12 mouse cellular contexts compared by ENCODE assay signal in the genomic region with DNA sequence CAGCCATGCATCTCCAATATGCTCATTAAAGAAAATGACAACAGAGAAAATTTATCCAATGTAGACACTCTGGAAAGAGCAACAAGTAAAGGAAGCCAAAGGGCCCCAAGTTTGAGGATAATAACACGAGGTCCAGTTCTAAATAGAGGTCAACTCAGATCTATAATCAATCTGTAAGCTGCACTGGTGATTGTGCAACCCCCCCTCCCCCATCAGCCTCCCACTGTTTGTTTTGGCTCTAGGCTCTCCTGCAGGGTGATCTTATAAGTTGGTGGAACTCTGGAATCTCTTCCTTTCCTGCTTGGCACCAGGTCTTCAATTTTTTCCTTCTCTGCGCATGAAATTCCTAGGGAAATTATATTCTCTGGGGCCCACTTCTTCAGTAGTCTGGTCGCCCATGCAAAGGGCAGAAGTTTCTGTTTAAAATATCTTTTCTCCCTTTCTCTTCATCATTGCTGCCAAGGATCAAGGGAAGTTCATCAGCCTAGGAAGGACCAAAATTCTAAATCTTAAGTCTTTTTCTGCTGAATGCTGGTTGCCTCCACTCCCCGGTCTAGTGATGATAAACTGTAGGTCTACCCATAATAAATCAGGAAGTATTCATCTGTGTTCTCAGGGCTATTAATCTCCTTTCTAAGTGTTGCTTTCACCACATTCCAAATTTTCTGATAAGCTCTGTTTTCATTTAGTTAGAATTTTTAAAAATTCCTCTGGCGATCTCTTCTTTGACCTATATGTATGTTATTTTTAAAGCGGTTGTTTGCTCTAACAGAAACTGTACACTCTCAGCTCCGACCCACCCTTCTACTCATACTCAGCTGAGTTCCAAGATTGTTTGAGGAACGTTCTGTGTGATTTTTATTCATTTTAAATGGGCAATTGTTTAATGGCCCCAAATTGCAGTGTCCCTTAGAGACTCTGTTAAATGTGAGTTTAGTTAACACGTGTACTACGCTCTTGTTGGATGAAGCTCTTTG. TPM values are rescaled to one million over a fixed set of nuclear protein-coding genes. Genes with fewer than 3 reads are reported as not detected.
DNase-seq lines count a peak whose midpoint lies in the region; ATAC-seq lines count a peak whose summit lies in the region.
"Had no signal": no experiment of that assay in that cellular context is flagged by ENCODE, and none has a peak within 500 bp of the region (broad histone marks: within the 10 kb centered on the region; RNA-seq: fewer than 3 reads in every experiment).

No protein-coding gene starts in this region.

- DNase-seq in embryonic facial prominence, embryonic 14.5 days (ENCODE audit: low spot score): peak; percentile 26
- DNase-seq in embryonic facial prominence, embryonic 10.5 days (ENCODE audit: low spot score): no peak
- DNase-seq in midbrain, embryonic 11.5 days (ENCODE audit: low spot score, missing footprints): peak; percentile 79
- DNase-seq in midbrain, embryonic 14.5 days: no peak
- DNase-seq in frontal cortex, adult 2 months (ENCODE audit: extremely low spot score in 1 of 2, low spot score in 1 of 2): no peak
- no peak for DNase-seq in left cerebral cortex, postnatal 36 days (ENCODE audit: low spot score in 2 of 2)
- DNase-seq: B cell, adult 2 months; retina, postnatal 1 day had no signal

- intact Hi-C loops in left cerebral cortex, postnatal 36 days (cut with DNase I): no loop called here

- peaks cover 4% of the 10 kb centered on the region; the same call in 1 of the 2 replicates for H3K4me1 ChIP-seq in embryonic facial prominence, embryonic 14.5 days (ENCODE audit: control insufficient read depth, insufficient read depth, low read length)
- H3K4me1 ChIP-seq in embryonic facial prominence, embryonic 10.5 days: peaks cover 7% of the 10 kb centered on the region
- no peaks in the 10 kb centered on the region for H3K4me1 ChIP-seq in midbrain, embryonic 11.5 days (ENCODE audit: control insufficient read depth, insufficient read depth, low read length)
- H3K4me1 ChIP-seq in midbrain, embryonic 14.5 days (ENCODE audit: control insufficient read depth, insufficient read depth, low read length): no peaks in the 10 kb centered on the region
- no peaks in the 10 kb centered on the region for H3K4me1 ChIP-seq in kidney, embryonic 15.5 days
- no peaks in the 10 kb centered on the region for H3K4me1 ChIP-seq in stomach, embryonic 15.5 days

- H3K4me2 ChIP-seq in embryonic facial prominence, embryonic 14.5 days (ENCODE audit: low read depth, low read length): no peak overlapping the region
- no peak overlapping the region for H3K4me2 ChIP-seq in midbrain, embryonic 11.5 days
- no peak overlapping the region for H3K4me2 ChIP-seq in midbrain, embryonic 14.5 days (ENCODE audit: low read length)
- H3K4me2 ChIP-seq in kidney, embryonic 15.5 days: no peak overlapping the region
- no peak overlapping the region for H3K4me2 ChIP-seq in stomach, embryonic 15.5 days

- no peak for ATAC-seq in embryonic facial prominence, embryonic 14.5 days (ENCODE audit: low read depth)
- ATAC-seq in midbrain, embryonic 11.5 days (ENCODE audit: low FRiP score): no peak
- no peak for ATAC-seq in midbrain, embryonic 14.5 days (ENCODE audit: low FRiP score, low TSS enrichment)
- peak; percentile 90 for ATAC-seq in kidney, embryonic 15.5 days (replicated peaks; ENCODE audit: low FRiP score)
- ATAC-seq in stomach, embryonic 15.5 days (ENCODE audit: insufficient read depth, low FRiP score, low read depth): peak; percentile 64; the same call in 1 of the 2 replicates
- ATAC-seq: Patski had no signal

- H3K36me3 ChIP-seq in embryonic facial prominence, embryonic 14.5 days (ENCODE audit: control insufficient read depth, insufficient read depth, low read length): no peaks in the 10 kb centered on the region
- no peaks in the 10 kb centered on the region for H3K36me3 ChIP-seq in embryonic facial prominence, embryonic 10.5 days (replicated peaks)
- no peaks in the 10 kb centered on the region for H3K36me3 ChIP-seq in midbrain, embryonic 11.5 days (ENCODE audit: control insufficient read depth, insufficient read depth, low read length)
- no peaks in the 10 kb centered on the region for H3K36me3 ChIP-seq in midbrain, embryonic 14.5 days (ENCODE audit: control insufficient read depth, insufficient read depth, low read length)
- H3K36me3 ChIP-seq in kidney, embryonic 15.5 days: no peaks in the 10 kb centered on the region
- no peaks in the 10 kb centered on the region for H3K36me3 ChIP-seq in stomach, embryonic 15.5 days

- H3K4me3 ChIP-seq in embryonic facial prominence, embryonic 14.5 days (ENCODE audit: low read depth, low read length): no peak overlapping the region
- H3K4me3 ChIP-seq in embryonic facial prominence, embryonic 10.5 days: no peak overlapping the region
- no peak overlapping the region for H3K4me3 ChIP-seq in midbrain, embryonic 11.5 days (ENCODE audit: low read depth, low read length)
- no peak overlapping the region for H3K4me3 ChIP-seq in midbrain, embryonic 14.5 days (replicated peaks; ENCODE audit: low read depth, low read length)
- H3K4me3 ChIP-seq in kidney, embryonic 15.5 days (replicated peaks): no peak overlapping the region
- H3K4me3 ChIP-seq in stomach, embryonic 15.5 days (replicated peaks): no peak overlapping the region

- peak overlapping the region; percentile 15; the same call in 1 of the 2 replicates for H3K27ac ChIP-seq in embryonic facial prominence, embryonic 14.5 days (replicated peaks; ENCODE audit: low read depth, low read length)
- no peak overlapping the region for H3K27ac ChIP-seq in embryonic facial prominence, embryonic 10.5 days (replicated peaks)
- H3K27ac ChIP-seq in midbrain, embryonic 11.5 days (ENCODE audit: low read depth, low read length): no peak overlapping the region
- H3K27ac ChIP-seq in midbrain, embryonic 14.5 days (replicated peaks; ENCODE audit: low read depth, low read length): no peak overlapping the region
- H3K27ac ChIP-seq in kidney, embryonic 15.5 days: peak overlapping the region; percentile 55; the same call in 1 of the 2 replicates
- no peak overlapping the region; the same call in 1 of the 2 replicates for H3K27ac ChIP-seq in stomach, embryonic 15.5 days
- H3K27ac ChIP-seq: liver, embryonic 14.5 days had no signal

- H3K9ac ChIP-seq in embryonic facial prominence, embryonic 14.5 days (ENCODE audit: low read depth, low read length): no peak overlapping the region
- H3K9ac ChIP-seq in midbrain, embryonic 11.5 days (ENCODE audit: low read length): no peak overlapping the region
- H3K9ac ChIP-seq in midbrain, embryonic 14.5 days (replicated peaks; ENCODE audit: low read length): no peak overlapping the region
- no peak overlapping the region for H3K9ac ChIP-seq in kidney, embryonic 15.5 days
- H3K9ac ChIP-seq in stomach, embryonic 15.5 days: no peak overlapping the region
- H3K9ac ChIP-seq: liver, embryonic 14.5 days had no signal

- WGBS in embryonic facial prominence, embryonic 14.5 days: 50% methylated on average over 10 of the region's 10 CpGs
- WGBS in embryonic facial prominence, embryonic 10.5 days: 75% methylated on average over 10 of the region's 10 CpGs
- WGBS in midbrain, embryonic 11.5 days: 83% methylated on average over 10 of the region's 10 CpGs
- 88% methylated on average over 10 of the region's 10 CpGs for WGBS in midbrain, embryonic 14.5 days
- WGBS in kidney, embryonic 15.5 days: 46% methylated on average over 10 of the region's 10 CpGs
- 32% methylated on average over 10 of the region's 10 CpGs for WGBS in stomach, embryonic 15.5 days

- H3K27me3 ChIP-seq in embryonic facial prominence, embryonic 14.5 days (replicated peaks; ENCODE audit: control insufficient read depth, insufficient read depth, low read length): no peaks in the 10 kb centered on the region
- no peaks in the 10 kb centered on the region for H3K27me3 ChIP-seq in embryonic facial prominence, embryonic 10.5 days (replicated peaks; ENCODE audit: low read depth, poor library complexity, severe bottlenecking)
- no peaks in the 10 kb centered on the region for H3K27me3 ChIP-seq in midbrain, embryonic 11.5 days (ENCODE audit: control insufficient read depth, insufficient read depth, low read length)
- no peaks in the 10 kb centered on the region for H3K27me3 ChIP-seq in midbrain, embryonic 14.5 days (ENCODE audit: control insufficient read depth, insufficient read depth, low read length)
- no peaks in the 10 kb centered on the region for H3K27me3 ChIP-seq in kidney, embryonic 15.5 days
- H3K27me3 ChIP-seq in stomach, embryonic 15.5 days (replicated peaks): no peaks in the 10 kb centered on the region
- H3K27me3 ChIP-seq: Patski had no signal

- no peaks in the 10 kb centered on the region for H3K9me3 ChIP-seq in embryonic facial prominence, embryonic 14.5 days (ENCODE audit: control insufficient read depth, low read length)
- no peaks in the 10 kb centered on the region for H3K9me3 ChIP-seq in embryonic facial prominence, embryonic 10.5 days
- H3K9me3 ChIP-seq in midbrain, embryonic 11.5 days (ENCODE audit: control insufficient read depth, low read length): no peaks in the 10 kb centered on the region
- no peaks in the 10 kb centered on the region for H3K9me3 ChIP-seq in midbrain, embryonic 14.5 days (ENCODE audit: control insufficient read depth, low read length)
- no peaks in the 10 kb centered on the region for H3K9me3 ChIP-seq in kidney, embryonic 15.5 days (replicated peaks)
- no peaks in the 10 kb centered on the region for H3K9me3 ChIP-seq in stomach, embryonic 15.5 days

RNA-seq across cellular contexts. Expression of gene Hpgd, which starts 24.4 kb away (rescaled TPM):
- 32.8 and 36.8 TPM in 2 replicates for polyA plus RNA-seq in embryonic facial prominence, embryonic 14.5 days (2014; fragmentation: Nextera tagmentation; extraction: Ambion mirVana)
- polyA plus RNA-seq in embryonic facial prominence, embryonic 10.5 days (2016; fragmentation: Nextera tagmentation; extraction: Ambion mirVana): 10.3 and 21.4 TPM in 2 replicates
- polyA plus RNA-seq in midbrain, embryonic 11.5 days (2014; fragmentation: Nextera tagmentation; extraction: Ambion mirVana): 12.7 and 13.9 TPM in 2 replicates
- 2.7 and 5.5 TPM in 2 replicates for polyA plus RNA-seq in midbrain, embryonic 14.5 days (2014; fragmentation: Nextera tagmentation; extraction: Ambion mirVana)
- 21.2 and 24.1 TPM in 2 replicates for polyA plus RNA-seq in kidney, embryonic 15.5 days (2015; fragmentation: Nextera tagmentation; extraction: Ambion mirVana)
- 57.7 and 64.8 TPM in 2 replicates for polyA plus RNA-seq in stomach, embryonic 15.5 days (2015; fragmentation: Nextera tagmentation; extraction: Ambion mirVana)
- 10.0 and 15.0 TPM in 2 replicates for polyA plus RNA-seq in frontal cortex, adult 2 months (2012; rRNA removed)
- 1 to 10 TPM; 3.2 to 3.4 TPM for total RNA-seq in left cerebral cortex, postnatal 36 days (2021)

Comparison
In these comparisons a context has a peak if more than half of its experiments do, and no peak if none do; other contexts are left out.
1. DNase-seq: peak in embryonic facial prominence, embryonic 14.5 days (single experiment) and midbrain, embryonic 11.5 days (single experiment); none in embryonic facial prominence, embryonic 10.5 days (single experiment), midbrain, embryonic 14.5 days (single experiment), frontal cortex, adult 2 months (0 of 2) and left cerebral cortex, postnatal 36 days (0 of 2).
2. H3K27ac ChIP-seq: peak in embryonic facial prominence, embryonic 14.5 days (single experiment) and kidney, embryonic 15.5 days (single experiment); none in embryonic facial prominence, embryonic 10.5 days (single experiment), midbrain, embryonic 11.5 days (single experiment), midbrain, embryonic 14.5 days (single experiment) and stomach, embryonic 15.5 days (single experiment).
3. ATAC-seq: peak in kidney, embryonic 15.5 days (single experiment) and stomach, embryonic 15.5 days (single experiment); none in embryonic facial prominence, embryonic 14.5 days (single experiment), midbrain, embryonic 11.5 days (single experiment) and midbrain, embryonic 14.5 days (single experiment).